Mouse (Mus musculus) ES-E14 (cell line): ENCODE measurements around the gene Ilk.

Source experiments
- CHD2 ChIP-seq: IDR thresholded peaks from 2 replicates; pipeline ENCODE4 v1.6.1; 2014; ENCODE audit warnings: mild to moderate bottlenecking, low read depth, low read length, inconsistent platforms
- HCFC1 ChIP-seq: IDR thresholded peaks from 2 replicates; pipeline ENCODE4 v1.6.1; 2012; ENCODE audit warnings: low read length, inconsistent platforms, borderline replicate concordance; ENCODE audit not compliant: insufficient read depth
- MAFK ChIP-seq: IDR thresholded peaks from 2 replicates; pipeline ENCODE4 v1.6.1; 2014; ENCODE audit warnings: mild to moderate bottlenecking, low read depth, low read length, inconsistent platforms; ENCODE audit not compliant: insufficient read depth
- ZC3H11A ChIP-seq: IDR thresholded peaks from 2 replicates; pipeline ENCODE4 v1.6.1; 2012; ENCODE audit warnings: low read depth, mild to moderate bottlenecking, inconsistent platforms, low read length, borderline replicate concordance
- ZNF384 ChIP-seq: IDR thresholded peaks from 2 replicates; pipeline ENCODE4 v1.6.1; 2012; ENCODE audit warnings: low read depth, low read length, inconsistent platforms

GRCm38 (mm10) chr7:105761813-105762484 is 25.6 kb downstream of the Ilk start:
- TF ChIP-seq HCFC1 (no peak), ZC3H11A (no peak), ZNF384 (no peak), MAFK (no peak), CHD2 (no peak)
